Mouse (Mus musculus): ENCODE results near the gene Urad. TPM values are rescaled to one million over a fixed set of nuclear protein-coding genes. Genes with fewer than 3 reads are reported as not detected.

Urad gene
- polyA plus RNA-seq, 1 experiment from 2014 or later: not detected

- H3K4me1 ChIP-seq (ENCODE audit: control insufficient read depth, insufficient read depth, low read length): peaks cover 7% of the 10 kb centered on the region; the same call in 1 of the 2 replicates
- H3K4me2 ChIP-seq (ENCODE audit: low read length): no peak overlapping the region
- H3K4me3 ChIP-seq (ENCODE audit: low read depth, low read length): no peak overlapping the region
- peaks cover 94% of the 10 kb centered on the region for H3K27me3 ChIP-seq (ENCODE audit: control insufficient read depth, insufficient read depth, low read depth, low read length)
- no peaks in the 10 kb centered on the region for H3K36me3 ChIP-seq (ENCODE audit: control insufficient read depth, insufficient read depth, low read length)
- WGBS: under 1% methylated on average over 58 of the region's 58 CpGs
- no peak overlapping the region for H3K9ac ChIP-seq (ENCODE audit: low read depth, low read length)
- ATAC-seq: no peak
- no peak overlapping the region for H3K27ac ChIP-seq (ENCODE audit: low read length)
- no peaks in the 10 kb centered on the region for H3K9me3 ChIP-seq (replicated peaks; ENCODE audit: control insufficient read depth, low read length, poor library complexity, severe bottlenecking)
Measured at GRCm38 (mm10) chr5:147305856-147306637, 16.2 kb downstream of the Urad start.

- H3K27me3 ChIP-seq (ENCODE audit: control insufficient read depth, insufficient read depth, low read depth, low read length): peaks cover 89% of the 10 kb centered on the region
- no peak overlapping the region for H3K4me3 ChIP-seq (ENCODE audit: low read depth, low read length)
- ATAC-seq: no peak
- no peaks in the 10 kb centered on the region for H3K36me3 ChIP-seq (ENCODE audit: control insufficient read depth, insufficient read depth, low read length)
- H3K4me2 ChIP-seq (ENCODE audit: low read length): no peak overlapping the region
- under 1% methylated on average over 16 of the region's 16 CpGs for WGBS
- no peak overlapping the region for H3K9ac ChIP-seq (ENCODE audit: low read depth, low read length)
- peaks cover 7% of the 10 kb centered on the region; the same call in 1 of the 2 replicates for H3K4me1 ChIP-seq (ENCODE audit: control insufficient read depth, insufficient read depth, low read length)
- H3K27ac ChIP-seq (ENCODE audit: low read length): no peak overlapping the region
- no peaks in the 10 kb centered on the region for H3K9me3 ChIP-seq (replicated peaks; ENCODE audit: control insufficient read depth, low read length, poor library complexity, severe bottlenecking)
Measured at GRCm38 (mm10) chr5:147305166-147305565, 17.1 kb downstream of the Urad start.

GRCm38 (mm10) chr5:147304276-147305155 lies 17.7 kb downstream of the Urad start:
- Histone ChIP-seq H3K4me2 (ENCODE audit: low read length) (no peak overlapping the region), H3K27ac (ENCODE audit: low read length) (no peak overlapping the region), H3K9me3 (replicated peaks; ENCODE audit: control insufficient read depth, low read length, poor library complexity, severe bottlenecking) (no peaks in the 10 kb centered on the region), H3K27me3 (ENCODE audit: control insufficient read depth, insufficient read depth, low read depth, low read length) (peaks cover 89% of the 10 kb centered on the region), H3K36me3 (ENCODE audit: control insufficient read depth, insufficient read depth, low read length) (no peaks in the 10 kb centered on the region), H3K9ac (ENCODE audit: low read depth, low read length) (no peak overlapping the region), H3K4me3 (ENCODE audit: low read depth, low read length) (no peak overlapping the region), H3K4me1 (ENCODE audit: control insufficient read depth, insufficient read depth, low read length) (peaks cover 7% of the 10 kb centered on the region; the same call in 1 of the 2 replicates)
- no peak for ATAC-seq
- under 1% methylated on average over 54 of the region's 54 CpGs for whole genome bisulfite sequencing

- H3K4me1 ChIP-seq (ENCODE audit: control insufficient read depth, insufficient read depth, low read length): peaks cover 10% of the 10 kb centered on the region; the same call in 1 of the 2 replicates
- no peak overlapping the region for H3K4me3 ChIP-seq (ENCODE audit: low read depth, low read length)
- WGBS: 3% methylated on average over 13 of the region's 13 CpGs
- H3K9ac ChIP-seq (ENCODE audit: low read depth, low read length): no peak overlapping the region
- H3K4me2 ChIP-seq (ENCODE audit: low read length): no peak overlapping the region
- H3K36me3 ChIP-seq (ENCODE audit: control insufficient read depth, insufficient read depth, low read length): no peaks in the 10 kb centered on the region
- H3K27me3 ChIP-seq (ENCODE audit: control insufficient read depth, insufficient read depth, low read depth, low read length): peaks cover 89% of the 10 kb centered on the region
- H3K9me3 ChIP-seq (replicated peaks; ENCODE audit: control insufficient read depth, low read length, poor library complexity, severe bottlenecking): no peaks in the 10 kb centered on the region
- H3K27ac ChIP-seq (ENCODE audit: low read length): no peak overlapping the region
- ATAC-seq: no peak
Measured at GRCm38 (mm10) chr5:147302746-147303400, 19.4 kb downstream of the Urad start.

- Histone ChIP-seq H3K4me2 (ENCODE audit: low read length) (no peak overlapping the region), H3K9ac (ENCODE audit: low read depth, low read length) (no peak overlapping the region), H3K36me3 (ENCODE audit: control insufficient read depth, insufficient read depth, low read length) (no peaks in the 10 kb centered on the region), H3K4me3 (ENCODE audit: low read depth, low read length) (no peak overlapping the region), H3K27ac (ENCODE audit: low read length) (no peak overlapping the region), H3K9me3 (replicated peaks; ENCODE audit: control insufficient read depth, low read length, poor library complexity, severe bottlenecking) (no peaks in the 10 kb centered on the region), H3K4me1 (ENCODE audit: control insufficient read depth, insufficient read depth, low read length) (peaks cover 10% of the 10 kb centered on the region; the same call in 1 of the 2 replicates), H3K27me3 (ENCODE audit: control insufficient read depth, insufficient read depth, low read depth, low read length) (peaks cover 89% of the 10 kb centered on the region)
- no peak for ATAC-seq
- WGBS: 4% methylated on average over 8 of the region's 8 CpGs
Measured at GRCm38 (mm10) chr5:147302141-147302540, 20.1 kb downstream of the Urad start.

GRCm38 (mm10) chr5:147301781-147302070 lies 20.5 kb downstream of the Urad start:
- Histone ChIP-seq H3K9me3 (replicated peaks; ENCODE audit: control insufficient read depth, low read length, poor library complexity, severe bottlenecking) (no peaks in the 10 kb centered on the region), H3K27me3 (ENCODE audit: control insufficient read depth, insufficient read depth, low read depth, low read length) (peaks cover 89% of the 10 kb centered on the region), H3K27ac (ENCODE audit: low read length) (no peak overlapping the region), H3K36me3 (ENCODE audit: control insufficient read depth, insufficient read depth, low read length) (no peaks in the 10 kb centered on the region), H3K4me2 (ENCODE audit: low read length) (no peak overlapping the region), H3K4me1 (ENCODE audit: control insufficient read depth, insufficient read depth, low read length) (peaks cover 8% of the 10 kb centered on the region; the same call in 1 of the 2 replicates), H3K9ac (ENCODE audit: low read depth, low read length) (no peak overlapping the region), H3K4me3 (ENCODE audit: low read depth, low read length) (no peak overlapping the region)
- WGBS: 1% methylated on average over 10 of the region's 10 CpGs
- no peak for ATAC-seq

- Histone ChIP-seq H3K36me3 (ENCODE audit: control insufficient read depth, insufficient read depth, low read length) (no peaks in the 10 kb centered on the region), H3K4me3 (ENCODE audit: low read depth, low read length) (no peak overlapping the region), H3K4me2 (ENCODE audit: low read length) (no peak overlapping the region), H3K27me3 (ENCODE audit: control insufficient read depth, insufficient read depth, low read depth, low read length) (peaks cover 87% of the 10 kb centered on the region), H3K27ac (ENCODE audit: low read length) (no peak overlapping the region), H3K9ac (ENCODE audit: low read depth, low read length) (no peak overlapping the region), H3K4me1 (ENCODE audit: control insufficient read depth, insufficient read depth, low read length) (peaks cover 6% of the 10 kb centered on the region; the same call in 1 of the 2 replicates), H3K9me3 (replicated peaks; ENCODE audit: control insufficient read depth, low read length, poor library complexity, severe bottlenecking) (no peaks in the 10 kb centered on the region)
- WGBS: under 1% methylated on average over 21 of the region's 21 CpGs
- no peak for ATAC-seq
Measured at GRCm38 (mm10) chr5:147300917-147301780, 21.1 kb downstream of the Urad start.

GRCm38 (mm10) chr5:147300001-147300363 lies 22.3 kb downstream of the Urad start:
- no peak for ATAC-seq
- no peak overlapping the region for H3K27ac ChIP-seq (ENCODE audit: low read length)
- H3K27me3 ChIP-seq (ENCODE audit: control insufficient read depth, insufficient read depth, low read depth, low read length): peaks cover 85% of the 10 kb centered on the region
- no peak overlapping the region for H3K4me3 ChIP-seq (ENCODE audit: low read depth, low read length)
- WGBS: 2% methylated on average over 4 of the region's 4 CpGs
- no peaks in the 10 kb centered on the region for H3K36me3 ChIP-seq (ENCODE audit: control insufficient read depth, insufficient read depth, low read length)
- no peak overlapping the region; the same call in 1 of the 2 replicates for H3K4me2 ChIP-seq (ENCODE audit: low read length)
- H3K9ac ChIP-seq (ENCODE audit: low read depth, low read length): no peak overlapping the region
- H3K9me3 ChIP-seq (replicated peaks; ENCODE audit: control insufficient read depth, low read length, poor library complexity, severe bottlenecking): no peaks in the 10 kb centered on the region
- peaks cover 6% of the 10 kb centered on the region; the same call in 1 of the 2 replicates for H3K4me1 ChIP-seq (ENCODE audit: control insufficient read depth, insufficient read depth, low read length)
